Mouse (Mus musculus) liver, embryonic 15.5 days (tissue): ENCODE data around the gene Atp9a. TPM values are rescaled to one million over a fixed set of nuclear protein-coding genes. Genes with fewer than 3 reads are reported as not detected.

Experiments used
- ATAC-seq: fragments of 200-750 bp; cut with Nextera tagmentation; 2 replicates; pipeline ENCODE4 v1.8.0; 2017; ENCODE audit warnings: moderate number of reproducible peaks, mild to moderate bottlenecking, moderate library complexity; ENCODE audit not compliant: insufficient read depth
- H3K27ac ChIP-seq: fragments of 300-500 bp; sonication (generic); replicated peaks from 2 replicates; pipeline ENCODE4 v1.5.1; 2015; ENCODE audit warnings: mild to moderate bottlenecking, inconsistent platforms
- H3K27me3 ChIP-seq: fragments of 300-500 bp; sonication (generic); 2 replicates; pipeline ENCODE4 v1.6.1; 2015; ENCODE audit warnings: mild to moderate bottlenecking, inconsistent platforms
- H3K36me3 ChIP-seq: fragments of 300-500 bp; sonication (generic); replicated peaks from 2 replicates; pipeline ENCODE4 v1.6.1; 2015; ENCODE audit warnings: moderate library complexity, mild to moderate bottlenecking, inconsistent platforms
- H3K4me1 ChIP-seq: fragments of 300-500 bp; sonication (generic); replicated peaks from 2 replicates; pipeline ENCODE4 v1.6.1; 2015; ENCODE audit warnings: inconsistent platforms
- H3K4me2 ChIP-seq: fragments of 300-500 bp; sonication (generic); 2 replicates; pipeline ENCODE4 v1.6.1; 2015; ENCODE audit warnings: moderate library complexity, mild to moderate bottlenecking, inconsistent platforms
- H3K4me3 ChIP-seq: fragments of 300-500 bp; sonication (generic); replicated peaks from 2 replicates; pipeline ENCODE4 v1.5.1; 2015; ENCODE audit warnings: mild to moderate bottlenecking, inconsistent platforms
- H3K9ac ChIP-seq: fragments of 300-500 bp; sonication (generic); 2 replicates; pipeline ENCODE4 v1.6.1; 2015; ENCODE audit warnings: moderate library complexity, mild to moderate bottlenecking, inconsistent platforms
- H3K9me3 ChIP-seq: fragments of 300-500 bp; sonication (generic); replicated peaks from 2 replicates; pipeline ENCODE4 v1.6.1; 2016; ENCODE audit warnings: inconsistent platforms
- WGBS: fragments of 180-500 bp; shearing (Covaris S2); methylation state at CpG from one replicate; pipeline ENCODE4 v1.1.7; 2015; ENCODE audit warnings: mixed read lengths; ENCODE audit not compliant: insufficient replicate concordance; 5-methylcytosine and 5-hydroxymethylcytosine counted together
- polyA plus RNA-seq: library from polyadenylated mRNA; unstranded; fragments of >200 nt; fragmentation: Nextera tagmentation; extraction: Ambion mirVana; gene quantifications from 2 replicates; pipeline ENCODE4 v1.2.1, GENCODE M21; 2015

The Atp9a gene
- polyA plus RNA-seq, 1 experiment from 2014 or later: 3.3 TPM

GRCm38 (mm10) chr2:168740496-168740895, 1.7 kb downstream of the Atp9a start:
- H3K27ac ChIP-seq: no peak overlapping the region
- no peaks in the 10 kb centered on the region for H3K36me3 ChIP-seq
- H3K4me1 ChIP-seq: no peaks in the 10 kb centered on the region
- no peak overlapping the region for H3K9ac ChIP-seq
- H3K27me3 ChIP-seq: peaks cover 27% of the 10 kb centered on the region
- WGBS: 81% methylated on average over 10 of the region's 10 CpGs
- no peak for ATAC-seq
- 0 out of 2 replicates have a peak overlapping the region, but pooled peaks have one; percentile 60 for H3K4me2 ChIP-seq
- no peak overlapping the region for H3K4me3 ChIP-seq
- H3K9me3 ChIP-seq: no peaks in the 10 kb centered on the region

GRCm38 (mm10) chr2:168738854-168739253, 3.4 kb downstream of the Atp9a start:
- H3K27ac ChIP-seq: no peak overlapping the region
- no peak overlapping the region for H3K9ac ChIP-seq
- no peaks in the 10 kb centered on the region for H3K36me3 ChIP-seq
- H3K27me3 ChIP-seq: peaks cover 27% of the 10 kb centered on the region
- no peaks in the 10 kb centered on the region for H3K9me3 ChIP-seq
- no peak for ATAC-seq
- no peak overlapping the region for H3K4me2 ChIP-seq
- H3K4me1 ChIP-seq: no peaks in the 10 kb centered on the region
- WGBS: 78% methylated on average over 1 of the region's 1 CpGs
- no peak overlapping the region for H3K4me3 ChIP-seq

GRCm38 (mm10) chr2:168737878-168738277, 4.3 kb downstream of the Atp9a start:
- no peak for ATAC-seq
- Histone ChIP-seq H3K4me2 (no peak overlapping the region), H3K4me1 (no peaks in the 10 kb centered on the region), H3K9ac (no peak overlapping the region), H3K4me3 (no peak overlapping the region), H3K9me3 (no peaks in the 10 kb centered on the region), H3K36me3 (no peaks in the 10 kb centered on the region), H3K27ac (no peak overlapping the region), H3K27me3 (peaks cover 27% of the 10 kb centered on the region)
- 74% methylated on average over 10 of the region's 10 CpGs for whole genome bisulfite sequencing

GRCm38 (mm10) chr2:168734023-168734422, 8.2 kb downstream of the Atp9a start:
- Histone ChIP-seq H3K4me1 (no peaks in the 10 kb centered on the region), H3K27me3 (no peaks in the 10 kb centered on the region), H3K9ac (no peak overlapping the region), H3K4me2 (no peak overlapping the region), H3K27ac (no peak overlapping the region), H3K4me3 (no peak overlapping the region), H3K36me3 (no peaks in the 10 kb centered on the region), H3K9me3 (no peaks in the 10 kb centered on the region)
- 47% methylated on average over 11 of the region's 11 CpGs for WGBS
- no peak for ATAC-seq

- Histone ChIP-seq H3K36me3 (no peaks in the 10 kb centered on the region), H3K9me3 (no peaks in the 10 kb centered on the region), H3K27me3 (no peaks in the 10 kb centered on the region), H3K27ac (no peak overlapping the region), H3K9ac (no peak overlapping the region), H3K4me1 (no peaks in the 10 kb centered on the region), H3K4me2 (no peak overlapping the region), H3K4me3 (no peak overlapping the region)
- WGBS: 69% methylated on average over 8 of the region's 8 CpGs
- no peak for ATAC-seq
These were observed 11.0 kb downstream of the Atp9a start for GRCm38 (mm10) chr2:168731258-168731657.

GRCm38 (mm10) chr2:168729736-168730135, 12.5 kb downstream of the Atp9a start:
- H3K27ac ChIP-seq: no peak overlapping the region

GRCm38 (mm10) chr2:168728045-168728444, 14.2 kb downstream of the Atp9a start:
- no peaks in the 10 kb centered on the region for H3K27me3 ChIP-seq
- no peaks in the 10 kb centered on the region for H3K4me1 ChIP-seq
- H3K9ac ChIP-seq: no peak overlapping the region
- no peaks in the 10 kb centered on the region for H3K36me3 ChIP-seq
- no peak for ATAC-seq
- no peaks in the 10 kb centered on the region for H3K9me3 ChIP-seq
- H3K27ac ChIP-seq: no peak overlapping the region
- H3K4me3 ChIP-seq: no peak overlapping the region
- no peak overlapping the region for H3K4me2 ChIP-seq
- 59% methylated on average over 12 of the region's 12 CpGs for WGBS

More at GRCm38 (mm10) chr2:168729736-168730135, 12.5 kb downstream of the Atp9a start:
- no peaks in the 10 kb centered on the region for H3K4me1 ChIP-seq
- H3K36me3 ChIP-seq: no peaks in the 10 kb centered on the region
- H3K9me3 ChIP-seq: no peaks in the 10 kb centered on the region
- 68% methylated on average over 12 of the region's 12 CpGs for WGBS
- H3K9ac ChIP-seq: no peak overlapping the region
- no peak for ATAC-seq
- H3K27me3 ChIP-seq: no peaks in the 10 kb centered on the region
- H3K4me3 ChIP-seq: no peak overlapping the region
- H3K4me2 ChIP-seq: no peak overlapping the region

- Histone ChIP-seq H3K4me2 (no peak overlapping the region), H3K36me3 (no peaks in the 10 kb centered on the region), H3K27ac (no peak overlapping the region), H3K27me3 (no peaks in the 10 kb centered on the region), H3K9ac (no peak overlapping the region), H3K4me3 (no peak overlapping the region), H3K9me3 (no peaks in the 10 kb centered on the region), H3K4me1 (no peaks in the 10 kb centered on the region)
- WGBS: 63% methylated on average over 6 of the region's 6 CpGs
- ATAC-seq: peak; percentile 48
These were observed 16.2 kb downstream of the Atp9a start for GRCm38 (mm10) chr2:168726007-168726406.

- H3K4me1 ChIP-seq: no peaks in the 10 kb centered on the region
- ATAC-seq: no peak
- no peak overlapping the region for H3K27ac ChIP-seq
- no peak overlapping the region for H3K4me2 ChIP-seq
- 54% methylated on average over 14 of the region's 14 CpGs for WGBS
- H3K9me3 ChIP-seq: no peaks in the 10 kb centered on the region
- H3K4me3 ChIP-seq: no peak overlapping the region
- no peaks in the 10 kb centered on the region for H3K36me3 ChIP-seq
- H3K9ac ChIP-seq: no peak overlapping the region
- H3K27me3 ChIP-seq: no peaks in the 10 kb centered on the region
These were observed 20.9 kb downstream of the Atp9a start for GRCm38 (mm10) chr2:168721313-168721712.

GRCm38 (mm10) chr2:168719742-168720141, 22.5 kb downstream of the Atp9a start:
- H3K27me3 ChIP-seq: no peaks in the 10 kb centered on the region
- H3K9me3 ChIP-seq: no peaks in the 10 kb centered on the region
- no peaks in the 10 kb centered on the region for H3K4me1 ChIP-seq
- H3K27ac ChIP-seq: no peak overlapping the region
- 42% methylated on average over 4 of the region's 4 CpGs for WGBS
- H3K4me3 ChIP-seq: no peak overlapping the region
- no peak for ATAC-seq
- H3K36me3 ChIP-seq: no peaks in the 10 kb centered on the region
- no peak overlapping the region for H3K9ac ChIP-seq
- no peak overlapping the region for H3K4me2 ChIP-seq

- no peaks in the 10 kb centered on the region for H3K4me1 ChIP-seq
- 65% methylated on average over 10 of the region's 10 CpGs for WGBS
- H3K9ac ChIP-seq: no peak overlapping the region
- H3K27me3 ChIP-seq: no peaks in the 10 kb centered on the region
- ATAC-seq: no peak
- H3K36me3 ChIP-seq: no peaks in the 10 kb centered on the region
- H3K4me3 ChIP-seq: no peak overlapping the region
- no peaks in the 10 kb centered on the region for H3K9me3 ChIP-seq
- no peak overlapping the region for H3K27ac ChIP-seq
- H3K4me2 ChIP-seq: no peak overlapping the region
These were observed 23.5 kb downstream of the Atp9a start for GRCm38 (mm10) chr2:168718735-168719134.

- Histone ChIP-seq H3K36me3 (no peaks in the 10 kb centered on the region), H3K27ac (no peak overlapping the region), H3K4me3 (no peak overlapping the region), H3K9ac (no peak overlapping the region), H3K4me1 (no peaks in the 10 kb centered on the region), H3K27me3 (no peaks in the 10 kb centered on the region), H3K9me3 (no peaks in the 10 kb centered on the region), H3K4me2 (no peak overlapping the region)
- 71% methylated on average over 2 of the region's 2 CpGs for WGBS
- no peak for ATAC-seq
These were observed 23.9 kb downstream of the Atp9a start for GRCm38 (mm10) chr2:168718267-168718666.
